In genomic region chr7:100493484-100494414, GRCm38 (mm10) we compare ENCODE assay signal across 8 mouse cellular contexts. TPM values are rescaled to one million over a fixed set of nuclear protein-coding genes. Genes with fewer than 3 reads are reported as not detected.
DNase-seq lines count a peak whose midpoint lies in the region; ATAC-seq lines count a peak whose summit lies in the region.

No protein-coding gene starts in this region.

- no peaks in the 10 kb centered on the region for H3K9me3 ChIP-seq in heart, embryonic 12.5 days (replicated peaks)
- H3K9me3 ChIP-seq in megakaryocyte, embryonic 14.5 days = no peaks in the 10 kb centered on the region

- no peaks in the 10 kb centered on the region for H3K27me3 ChIP-seq in heart, embryonic 12.5 days (replicated peaks)
- peaks cover under 1% of the 10 kb centered on the region for H3K27me3 ChIP-seq in megakaryocyte, embryonic 14.5 days (replicated peaks)

- peaks cover 46% of the 10 kb centered on the region for H3K4me1 ChIP-seq in heart, embryonic 12.5 days (replicated peaks)
- H3K4me1 ChIP-seq in megakaryocyte, embryonic 14.5 days = peaks cover 60% of the 10 kb centered on the region

- DNase-seq in layer of hippocampus, adult 9-11 months = peak; percentile 58
- no peak for DNase-seq in layer of hippocampus, postnatal 25 days (ENCODE audit: extremely low spot score in 1 of 2, low spot score in 1 of 2)
- peak; percentile 38 to 60 for DNase-seq in kidney, postnatal 25 days
- peak; percentile 62 to 82 for DNase-seq in spleen, postnatal 4 days (ENCODE audit: low spot score in 2 of 2)
- DNase-seq in right cerebral cortex, adult 2 months (ENCODE audit: low spot score in 2 of 2) = no peak

- H3K27ac ChIP-seq in heart, embryonic 12.5 days (ENCODE audit: poor library complexity, severe bottlenecking) = peak overlapping the region; percentile 79

- peak overlapping the region; percentile 68 for H3K9ac ChIP-seq in heart, embryonic 12.5 days

- 27% methylated on average over 19 of the region's 19 CpGs for WGBS in heart, embryonic 12.5 days

- peak overlapping the region; percentile 56 for H3K4me3 ChIP-seq in heart, embryonic 12.5 days
- H3K4me3 ChIP-seq in megakaryocyte, embryonic 14.5 days (replicated peaks) = peak overlapping the region; percentile 94

- H3K36me3 ChIP-seq in heart, embryonic 12.5 days = peaks cover 26% of the 10 kb centered on the region
- H3K36me3 ChIP-seq in megakaryocyte, embryonic 14.5 days (replicated peaks; ENCODE audit: low read length) = peaks cover 49% of the 10 kb centered on the region

- peak overlapping the region; percentile 92 for H3K4me2 ChIP-seq in heart, embryonic 12.5 days

- ATAC-seq in common myeloid progenitor, adult 5-6 weeks (replicated peaks; ENCODE audit: low read depth, poor library complexity, severe bottlenecking) = peak; percentile 5
- peak; percentile 19; the same call in 1 of the 2 replicates for ATAC-seq in heart, embryonic 12.5 days (ENCODE audit: insufficient number of reproducible peaks, low FRiP score)

RNA-seq across cellular contexts. Expression of gene Ucp2, which starts 0.6 kb away (rescaled TPM):
- total RNA-seq in layer of hippocampus, postnatal 25 days (2021) = 10 to 100 TPM; 67.2 to 72.0 TPM
- total RNA-seq in common myeloid progenitor, adult 5-6 weeks (2017) = 101 and 132 TPM in 2 replicates
- 240 and 245 TPM in 2 replicates for polyA plus RNA-seq in heart, embryonic 12.5 days (2016; fragmentation: Nextera tagmentation; extraction: Ambion mirVana)
- polyA plus RNA-seq in megakaryocyte, embryonic 14.5 days (2012; ENCODE audit: insufficient read depth, low replicate concordance) = 395 and 840 TPM in 2 replicates

RNA-seq across cellular contexts. Expression of gene Ucp3, which starts 21.0 kb away (rescaled TPM):
- total RNA-seq in layer of hippocampus, postnatal 25 days (2021) = 1 to 10 TPM; 2.0 to 2.5 TPM
- total RNA-seq in common myeloid progenitor, adult 5-6 weeks (2017) = not detected in 2 replicates
- 0.10 and 0.20 TPM in 2 replicates for polyA plus RNA-seq in heart, embryonic 12.5 days (2016; fragmentation: Nextera tagmentation; extraction: Ambion mirVana)
- polyA plus RNA-seq in megakaryocyte, embryonic 14.5 days (2012; ENCODE audit: insufficient read depth, low replicate concordance) = not detected in 2 replicates

RNA-seq across cellular contexts. Expression of gene Dnajb13, which starts 21.0 kb away (rescaled TPM):
- total RNA-seq in layer of hippocampus, postnatal 25 days (2021) = under 1 TPM; 0.35 to 0.81 TPM
- 0.37 TPM in 1 of 2 replicates, not detected in the other for total RNA-seq in common myeloid progenitor, adult 5-6 weeks (2017)
- 0.10 and 0.28 TPM in 2 replicates for polyA plus RNA-seq in heart, embryonic 12.5 days (2016; fragmentation: Nextera tagmentation; extraction: Ambion mirVana)
- not detected in 2 replicates for polyA plus RNA-seq in megakaryocyte, embryonic 14.5 days (2012; ENCODE audit: insufficient read depth, low replicate concordance)

RNA-seq across cellular contexts. Expression of gene Coa4, which starts 43.1 kb away (rescaled TPM):
- 10 to 100 TPM in 1 of 2 experiments, 1 to 10 TPM in 1; 9.2 to 10.0 TPM for total RNA-seq in layer of hippocampus, postnatal 25 days (2021)
- total RNA-seq in common myeloid progenitor, adult 5-6 weeks (2017) = 11.0 and 22.6 TPM in 2 replicates
- 18.9 and 19.2 TPM in 2 replicates for polyA plus RNA-seq in heart, embryonic 12.5 days (2016; fragmentation: Nextera tagmentation; extraction: Ambion mirVana)
- polyA plus RNA-seq in megakaryocyte, embryonic 14.5 days (2012; ENCODE audit: insufficient read depth, low replicate concordance) = 3.6 and 17.4 TPM in 2 replicates

Comparison
In these comparisons a context has a peak if more than half of its experiments do, and no peak if none do; other contexts are left out.
1. DNase-seq: peak in layer of hippocampus, adult 9-11 months (single experiment), kidney, postnatal 25 days (2 of 2) and spleen, postnatal 4 days (2 of 2); none in layer of hippocampus, postnatal 25 days (0 of 2) and right cerebral cortex, adult 2 months (0 of 2).